Mouse (Mus musculus) brain, embryonic 14.5 days (tissue): Measurements from ENCODE around the gene Usp32.

ENCODE experiments used
- CTCF ChIP-seq: fragments of 200-500 bp; IDR thresholded peaks from 2 replicates; pipeline ENCODE4 v1.5.1; 2012; ENCODE audit warnings: inconsistent platforms, mild to moderate bottlenecking, moderate library complexity, borderline replicate concordance; ENCODE audit not compliant: insufficient read depth, insufficient read length; ENCODE audit errors: extremely low read depth
- POLR2A ChIP-seq: fragments of 200-500 bp; IDR thresholded peaks from 2 replicates; pipeline ENCODE4 v1.6.1; 2012; ENCODE audit warnings: mild to moderate bottlenecking, inconsistent platforms, borderline replicate concordance; ENCODE audit not compliant: poor library complexity, insufficient read depth, insufficient read length, severe bottlenecking; ENCODE audit errors: extremely low read depth

DNA sequence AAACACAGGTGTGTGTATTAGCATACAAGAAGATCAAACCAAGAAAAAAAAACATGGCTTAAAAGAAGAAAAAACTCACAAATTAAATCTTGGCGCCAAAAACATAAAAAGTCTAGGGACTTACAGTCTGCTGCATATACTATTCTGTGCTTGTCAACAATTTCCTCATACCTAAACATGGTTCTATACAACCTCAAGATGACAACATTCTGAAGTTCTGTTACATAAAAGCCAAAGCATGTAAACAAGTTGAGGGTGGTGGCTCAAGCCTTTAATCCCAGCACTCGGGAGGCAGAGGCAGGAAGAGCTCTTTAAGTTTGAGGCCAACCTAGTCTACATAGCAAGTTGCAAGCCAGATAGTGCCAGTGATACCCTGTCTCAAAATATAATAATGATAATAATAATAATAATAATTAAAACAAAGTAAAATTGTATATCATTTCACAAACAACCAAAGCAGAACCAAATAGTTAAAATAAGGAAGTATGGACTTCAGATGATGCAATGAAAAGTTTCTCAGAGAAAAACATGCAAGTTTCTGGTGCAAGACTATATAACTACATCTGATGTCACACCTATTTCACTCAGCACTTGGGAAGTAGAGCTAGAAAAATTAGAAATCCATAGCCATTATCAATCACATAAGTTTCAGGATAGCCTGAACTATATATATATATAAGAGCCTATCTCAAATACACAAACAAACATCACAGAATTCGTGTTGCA lies 16.5 kb downstream of the Usp32 start:
- no peak for TF ChIP-seq POLR2A
- TF ChIP-seq CTCF = no peak
